Mouse (Mus musculus) forebrain, embryonic 15.5 days (tissue): ENCODE results near the gene Pnpla8. TPM values are rescaled to one million over a fixed set of nuclear protein-coding genes. Genes with fewer than 3 reads are reported as not detected.

ENCODE experiments used
- ATAC-seq: fragments of 200-750 bp; cut with Nextera tagmentation; replicated peaks from 2 replicates; pipeline ENCODE4 v1.8.0; 2017; ENCODE audit warnings: mild to moderate bottlenecking, moderate TSS enrichment, moderate library complexity
- H3K27ac ChIP-seq: fragments of 300-500 bp; sonication (generic); replicated peaks from 2 replicates; pipeline ENCODE4 v1.5.1; 2015; ENCODE audit warnings: mild to moderate bottlenecking, inconsistent platforms
- H3K27me3 ChIP-seq: fragments of 300-500 bp; sonication (generic); 2 replicates; pipeline ENCODE4 v1.6.1; 2015; ENCODE audit warnings: inconsistent platforms
- H3K36me3 ChIP-seq: fragments of 300-500 bp; sonication (generic); 2 replicates; pipeline ENCODE4 v1.6.1; 2015; ENCODE audit warnings: mild to moderate bottlenecking, inconsistent platforms
- H3K4me1 ChIP-seq: fragments of 300-500 bp; sonication (generic); 2 replicates; pipeline ENCODE4 v1.6.1; 2015; ENCODE audit warnings: inconsistent platforms
- H3K4me2 ChIP-seq: fragments of 300-500 bp; sonication (generic); replicated peaks from 2 replicates; pipeline ENCODE4 v1.6.1; 2015; ENCODE audit warnings: mild to moderate bottlenecking, inconsistent platforms
- H3K4me3 ChIP-seq: fragments of 300-500 bp; sonication (generic); 2 replicates; pipeline ENCODE4 v1.5.1; 2015; ENCODE audit warnings: mild to moderate bottlenecking, inconsistent platforms
- H3K9ac ChIP-seq: fragments of 300-500 bp; sonication (generic); replicated peaks from 2 replicates; pipeline ENCODE4 v1.6.1; 2015; ENCODE audit warnings: mild to moderate bottlenecking, inconsistent platforms
- H3K9me3 ChIP-seq: fragments of 300-500 bp; sonication (generic); 2 replicates; pipeline ENCODE4 v1.6.1; 2016; ENCODE audit warnings: inconsistent platforms
- WGBS: fragments of 180-500 bp; shearing (Covaris S2); methylation state at CpG from one replicate; pipeline ENCODE4 v1.1.7; 2015; ENCODE audit warnings: mixed read lengths; 5-methylcytosine and 5-hydroxymethylcytosine counted together
- polyA plus RNA-seq: library from polyadenylated mRNA; unstranded; fragments of >200 nt; fragmentation: Nextera tagmentation; extraction: Ambion mirVana; gene quantifications from 2 replicates; pipeline ENCODE4 v1.2.1, GENCODE M21; 2015

The Pnpla8 gene
- polyA plus RNA-seq, 1 experiment from 2014 or later: 148 TPM

- no peak overlapping the region for H3K4me3 ChIP-seq
- no peak overlapping the region for H3K27ac ChIP-seq
- 94% methylated on average over 3 of the region's 3 CpGs for WGBS
- no peaks in the 10 kb centered on the region for H3K27me3 ChIP-seq
- no peak overlapping the region for H3K4me2 ChIP-seq
- ATAC-seq: no peak
- no peaks in the 10 kb centered on the region for H3K4me1 ChIP-seq
- H3K9ac ChIP-seq: no peak overlapping the region
- peaks cover 8% of the 10 kb centered on the region; the same call in 1 of the 2 replicates for H3K36me3 ChIP-seq
- no peaks in the 10 kb centered on the region for H3K9me3 ChIP-seq
These were observed 60.4 kb downstream of the Pnpla8 start for GRCm38 (mm10) chr12:44281534-44281933.

- Histone ChIP-seq H3K4me1 (no peaks in the 10 kb centered on the region), H3K36me3 (peaks cover 12% of the 10 kb centered on the region; the same call in 1 of the 2 replicates), H3K4me2 (no peak overlapping the region), H3K9me3 (no peaks in the 10 kb centered on the region), H3K27ac (no peak overlapping the region), H3K4me3 (no peak overlapping the region), H3K27me3 (no peaks in the 10 kb centered on the region), H3K9ac (no peak overlapping the region)
- ATAC-seq: no peak
- 82% methylated on average over 9 of the region's 9 CpGs for WGBS
These were observed 62.2 kb downstream of the Pnpla8 start for GRCm38 (mm10) chr12:44283378-44283777.

GRCm38 (mm10) chr12:44286992-44287391, 65.8 kb downstream of the Pnpla8 start:
- Histone ChIP-seq H3K4me1 (no peaks in the 10 kb centered on the region), H3K4me3 (no peak overlapping the region), H3K4me2 (no peak overlapping the region), H3K27ac (no peak overlapping the region), H3K36me3 (peaks cover 24% of the 10 kb centered on the region), H3K9me3 (no peaks in the 10 kb centered on the region), H3K9ac (no peak overlapping the region), H3K27me3 (no peaks in the 10 kb centered on the region)
- ATAC-seq: no peak
- WGBS: 90% methylated on average over 8 of the region's 8 CpGs

GRCm38 (mm10) chr12:44292281-44292680, 71.1 kb downstream of the Pnpla8 start:
- Histone ChIP-seq H3K27ac (no peak overlapping the region), H3K9me3 (no peaks in the 10 kb centered on the region), H3K4me1 (no peaks in the 10 kb centered on the region), H3K9ac (no peak overlapping the region), H3K27me3 (no peaks in the 10 kb centered on the region), H3K36me3 (peaks cover 15% of the 10 kb centered on the region), H3K4me3 (no peak overlapping the region), H3K4me2 (no peak overlapping the region)
- peak; percentile 61; the same call in 1 of the 2 replicates for ATAC-seq

- Histone ChIP-seq H3K36me3 (peaks cover 14% of the 10 kb centered on the region; the same call in 1 of the 2 replicates), H3K4me3 (no peak overlapping the region), H3K4me1 (no peaks in the 10 kb centered on the region), H3K9me3 (no peaks in the 10 kb centered on the region), H3K9ac (no peak overlapping the region), H3K4me2 (no peak overlapping the region), H3K27ac (no peak overlapping the region), H3K27me3 (no peaks in the 10 kb centered on the region)
- 0 out of 2 replicates have a peak, but pooled peaks have one; percentile 46 for ATAC-seq
These were observed 79.6 kb downstream of the Pnpla8 start for GRCm38 (mm10) chr12:44300793-44301192.

- H3K4me2 ChIP-seq: no peak overlapping the region
- WGBS: 100% methylated on average over 1 of the region's 1 CpGs
- no peaks in the 10 kb centered on the region for H3K4me1 ChIP-seq
- H3K9me3 ChIP-seq: no peaks in the 10 kb centered on the region
- ATAC-seq: no peak
- H3K9ac ChIP-seq: no peak overlapping the region
- no peak overlapping the region for H3K27ac ChIP-seq
- no peaks in the 10 kb centered on the region for H3K27me3 ChIP-seq
- peaks cover 29% of the 10 kb centered on the region for H3K36me3 ChIP-seq
- H3K4me3 ChIP-seq: no peak overlapping the region
These were observed 82.8 kb downstream of the Pnpla8 start for GRCm38 (mm10) chr12:44304012-44304411.

GRCm38 (mm10) chr12:44304869-44305268, 83.7 kb downstream of the Pnpla8 start:
- Histone ChIP-seq H3K27me3 (no peaks in the 10 kb centered on the region), H3K9ac (no peak overlapping the region), H3K4me3 (no peak overlapping the region), H3K36me3 (peaks cover 27% of the 10 kb centered on the region), H3K4me2 (no peak overlapping the region), H3K27ac (no peak overlapping the region), H3K4me1 (no peaks in the 10 kb centered on the region), H3K9me3 (no peaks in the 10 kb centered on the region)
- no peak for ATAC-seq
- WGBS: 67% methylated on average over 5 of the region's 5 CpGs

GRCm38 (mm10) chr12:44308221-44308620, 87.1 kb downstream of the Pnpla8 start:
- H3K36me3 ChIP-seq: peaks cover 23% of the 10 kb centered on the region
- H3K4me3 ChIP-seq: no peak overlapping the region
- 84% methylated on average over 3 of the region's 3 CpGs for WGBS
- H3K9me3 ChIP-seq: no peaks in the 10 kb centered on the region
- H3K27ac ChIP-seq: no peak overlapping the region
- H3K4me1 ChIP-seq: no peaks in the 10 kb centered on the region
- ATAC-seq: no peak
- H3K4me2 ChIP-seq: no peak overlapping the region
- H3K9ac ChIP-seq: no peak overlapping the region
- no peaks in the 10 kb centered on the region for H3K27me3 ChIP-seq

- ATAC-seq: no peak
These were observed 94.0 kb downstream of the Pnpla8 start for GRCm38 (mm10) chr12:44315212-44315611.

GRCm38 (mm10) chr12:44325091-44325490, 103.9 kb downstream of the Pnpla8 start:
- H3K4me1 ChIP-seq: 0 out of 2 replicates have a peak, but pooled peaks cover 2% of the 10 kb centered on the region
- no peaks in the 10 kb centered on the region for H3K9me3 ChIP-seq
- no peak overlapping the region for H3K9ac ChIP-seq
- no peak for ATAC-seq
- no peak overlapping the region for H3K27ac ChIP-seq
- H3K36me3 ChIP-seq: 0 out of 2 replicates have a peak, but pooled peaks cover 3% of the 10 kb centered on the region
- no peak overlapping the region for H3K4me3 ChIP-seq
- H3K4me2 ChIP-seq: no peak overlapping the region
- no peaks in the 10 kb centered on the region for H3K27me3 ChIP-seq

More at GRCm38 (mm10) chr12:44315212-44315611, 94.0 kb downstream of the Pnpla8 start:
- WGBS: 91% methylated on average over 2 of the region's 2 CpGs
- H3K27ac ChIP-seq: no peak overlapping the region
- H3K4me2 ChIP-seq: no peak overlapping the region
- no peak overlapping the region for H3K9ac ChIP-seq
- H3K9me3 ChIP-seq: no peaks in the 10 kb centered on the region
- no peak overlapping the region for H3K4me3 ChIP-seq
- H3K27me3 ChIP-seq: no peaks in the 10 kb centered on the region
- no peaks in the 10 kb centered on the region for H3K4me1 ChIP-seq
- H3K36me3 ChIP-seq: 0 out of 2 replicates have a peak, but pooled peaks cover 6% of the 10 kb centered on the region

GRCm38 (mm10) chr12:44327452-44327851, 106.3 kb downstream of the Pnpla8 start:
- Histone ChIP-seq H3K4me1 (peaks cover 24% of the 10 kb centered on the region), H3K9me3 (no peaks in the 10 kb centered on the region), H3K9ac (no peak overlapping the region), H3K36me3 (no peaks in the 10 kb centered on the region), H3K4me3 (no peak overlapping the region), H3K27ac (0 out of 2 replicates have a peak overlapping the region, but pooled peaks have one; percentile 89), H3K4me2 (no peak overlapping the region), H3K27me3 (no peaks in the 10 kb centered on the region)
- WGBS: 23% methylated on average over 6 of the region's 6 CpGs
- ATAC-seq: 0 out of 2 replicates have a peak, but pooled peaks have one; percentile 26

GRCm38 (mm10) chr12:44328381-44329315, 107.5 kb downstream of the Pnpla8 start, which contains the start of gene Nrcam:
TSS of gene Nrcam (plus strand) at chr12:44328885.
- Histone ChIP-seq H3K9me3 (no peaks in the 10 kb centered on the region), H3K4me1 (peaks cover 31% of the 10 kb centered on the region), H3K4me3 (peak within 1 kb of the TSS; percentile 77), H3K36me3 (no peaks in the 10 kb centered on the region), H3K4me2 (peak within 1 kb of the TSS; percentile 69), H3K27ac (peak within 1 kb of the TSS; percentile 89), H3K27me3 (no peaks in the 10 kb centered on the region), H3K9ac (peak within 1 kb of the TSS; percentile 90)
- WGBS: 4% methylated on average over 67 of the region's 74 CpGs
- peak; percentile 79 for ATAC-seq
